Mouse (Mus musculus) left cerebral cortex, adult 18-20 months (tissue): Measurements from ENCODE around the gene Phactr3. TPM values are rescaled to one million over a fixed set of nuclear protein-coding genes. Genes with fewer than 3 reads are reported as not detected.
A peak's percentile ranks its signal among the peaks of the same experiment; 100 is the strongest.
"Not testable (repeated sequence)": the region's sequence is repeated elsewhere in the genome, so short reads cannot be mapped to it uniquely, and the experiment has no call there.

Experiments
- DNase-seq, 2 experiments: peaks; one replicate each; pipeline ENCODE4 v3.0.0; 2021 to 2022; ENCODE audit warnings: low spot score in 2 of 2, mixed read lengths in 1 of 2
- total RNA-seq, 2 experiments: library from RNA; stranded (reverse); gene quantifications; 2 replicates each; pipeline ENCODE4 v1.2.3; 2021

The Phactr3 gene
- total RNA-seq, 2 experiments from 2014 or later = 143 to 145 TPM

GRCm38 (mm10) chr2:178326067-178326466 is 207.3 kb downstream of the Phactr3 start:
- no peak for DNase-seq

- no peak for DNase-seq
Observed at GRCm38 (mm10) chr2:178326750-178327465, 208.1 kb downstream of the Phactr3 start.

- peak; percentile 81 to 86 for DNase-seq
Observed at GRCm38 (mm10) chr2:178327466-178328040, 208.8 kb downstream of the Phactr3 start.

GRCm38 (mm10) chr2:178329551-178329950 is 210.8 kb downstream of the Phactr3 start:
- DNase-seq = peak; percentile 41 to 42

- DNase-seq = no peak
Observed at GRCm38 (mm10) chr2:178329986-178330385, 211.2 kb downstream of the Phactr3 start.

GRCm38 (mm10) chr2:178337878-178338277 is 219.1 kb downstream of the Phactr3 start:
- DNase-seq = no peak

- DNase-seq = no peak
Observed at GRCm38 (mm10) chr2:178339044-178339443, 220.3 kb downstream of the Phactr3 start.

GRCm38 (mm10) chr2:178342105-178342504 is 223.3 kb downstream of the Phactr3 start:
- DNase-seq = not testable (repeated sequence)

GRCm38 (mm10) chr2:178342597-178342996 is 223.8 kb downstream of the Phactr3 start:
- DNase-seq = no peak

Other genes with a start within 250 kb of the Phactr3 start
- 1 to 10 TPM; 5.4 to 7.5 TPM for gene Gm14327, start 221.9 kb upstream of the Phactr3 start, total RNA-seq
- 1 to 10 TPM; 1.2 TPM for gene Zfp972, start 193.4 kb upstream of the Phactr3 start, total RNA-seq
- 10 to 100 TPM; 61.1 to 63.8 TPM for gene Gm14326, start 161.7 kb upstream of the Phactr3 start, total RNA-seq
- 10 to 100 TPM; 29.7 to 29.9 TPM for gene Zfp971, start 95.7 kb upstream of the Phactr3 start, total RNA-seq
- gene Zfp931, start 40.5 kb upstream of the Phactr3 start, total RNA-seq = 10 to 100 TPM; 24.6 to 28.5 TPM